Comparison of ENCODE assay signal across 34 mouse cellular contexts in the genomic region with DNA sequence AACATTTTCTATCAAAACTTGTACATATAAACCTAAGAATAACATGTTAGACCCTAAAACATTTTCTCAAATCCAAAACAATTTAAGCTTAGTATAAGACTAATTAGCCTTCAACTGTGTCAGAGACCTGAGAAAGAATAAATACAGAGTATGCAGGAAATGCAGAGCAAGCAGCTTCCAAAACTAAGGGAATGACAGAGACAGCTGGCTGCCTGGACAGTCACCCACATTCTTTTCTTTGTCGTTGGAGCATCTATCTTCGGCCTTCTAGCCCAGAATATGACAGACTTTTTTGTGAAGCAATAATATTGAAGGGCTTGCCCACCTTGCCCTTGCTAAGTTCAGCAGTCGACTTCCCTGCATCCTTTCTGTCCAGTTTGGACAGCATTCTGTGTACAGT. TPM values are rescaled to one million over a fixed set of nuclear protein-coding genes. Genes with fewer than 3 reads are reported as not detected.
"Had no signal": no experiment of that assay in that cellular context is flagged by ENCODE, and none has a peak within 500 bp of the region (broad histone marks: within the 10 kb centered on the region; RNA-seq: fewer than 3 reads in every experiment).

No protein-coding gene starts in this region.

- H3K4me1 ChIP-seq: limb, embryonic 10.5 days; limb, embryonic 12.5 days; limb, embryonic 13.5 days; limb, embryonic 15.5 days; liver, embryonic 12.5 days; liver, embryonic 13.5 days; liver, embryonic 15.5 days; lung, embryonic 15.5 days; midbrain, embryonic 10.5 days; midbrain, embryonic 12.5 days; neural tube, embryonic 12.5 days had no signal

- H3K4me2 ChIP-seq: limb, embryonic 12.5 days; limb, embryonic 13.5 days; limb, embryonic 15.5 days; liver, embryonic 11.5 days; liver, embryonic 12.5 days; liver, embryonic 13.5 days; liver, embryonic 15.5 days; lung, embryonic 14.5 days; lung, embryonic 15.5 days; midbrain, embryonic 12.5 days; midbrain, embryonic 15.5 days; neural tube, embryonic 12.5 days had no signal

- H3K9ac ChIP-seq: limb, embryonic 12.5 days; limb, embryonic 13.5 days; limb, embryonic 15.5 days; liver, embryonic 12.5 days; liver, embryonic 13.5 days; liver, embryonic 14.5 days; liver, embryonic 15.5 days; liver, postnatal 0 days; lung, embryonic 14.5 days; lung, embryonic 15.5 days; midbrain, embryonic 12.5 days; midbrain, embryonic 15.5 days; neural tube, embryonic 12.5 days had no signal

- H3K4me3 ChIP-seq: left cerebral cortex, adult 2 months; limb, embryonic 10.5 days; limb, embryonic 12.5 days; limb, embryonic 13.5 days; limb, embryonic 15.5 days; liver, embryonic 12.5 days; liver, embryonic 13.5 days; liver, embryonic 15.5 days; lung, embryonic 15.5 days; megakaryocyte, embryonic 14.5 days; midbrain, embryonic 10.5 days; midbrain, embryonic 12.5 days; midbrain, embryonic 15.5 days; neural tube, embryonic 12.5 days had no signal

- H3K27me3 ChIP-seq: limb, embryonic 12.5 days; limb, embryonic 13.5 days; limb, embryonic 15.5 days; liver, embryonic 12.5 days; liver, embryonic 13.5 days; liver, embryonic 15.5 days; lung, embryonic 15.5 days; megakaryocyte, embryonic 14.5 days; midbrain, embryonic 12.5 days; midbrain, embryonic 15.5 days; neural tube, embryonic 12.5 days had no signal

- H3K9me3 ChIP-seq: limb, embryonic 10.5 days; limb, embryonic 12.5 days; limb, embryonic 13.5 days; limb, embryonic 15.5 days; liver, embryonic 12.5 days; liver, embryonic 13.5 days; liver, embryonic 15.5 days; lung, embryonic 15.5 days; megakaryocyte, embryonic 14.5 days; midbrain, embryonic 10.5 days; midbrain, embryonic 12.5 days; midbrain, embryonic 15.5 days; neural tube, embryonic 12.5 days had no signal

- ATAC-seq: liver, embryonic 12.5 days; liver, postnatal 0 days; lung, postnatal 0 days; midbrain, embryonic 15.5 days; midbrain, embryonic 16.5 days had no signal

- H3K27ac ChIP-seq: left cerebral cortex, adult 2 months; limb, embryonic 10.5 days; limb, embryonic 12.5 days; limb, embryonic 13.5 days; limb, embryonic 15.5 days; liver, embryonic 12.5 days; liver, embryonic 13.5 days; liver, embryonic 14.5 days; liver, embryonic 15.5 days; lung, embryonic 15.5 days; macrophage; midbrain, embryonic 10.5 days; midbrain, embryonic 12.5 days; midbrain, embryonic 15.5 days; neural tube, embryonic 12.5 days had no signal

- DNase-seq: left cerebral cortex, postnatal 4 days; liver; liver, embryonic 13.5 days; liver, postnatal 0 days; lung, adult 18-20 months; lung, adult 2 months; lung, embryonic 14.5 days; lung, postnatal 10 days; lung, postnatal 14 days; lung, postnatal 36 days; lung, postnatal 4 days; midbrain, embryonic 14.5 days had no signal

RNA-seq across cellular contexts. Expression of gene Col8a2, which starts 17.3 kb away (rescaled TPM):
- total RNA-seq: megakaryocyte progenitor cell, adult 5-6 weeks; megakaryocyte, adult 5-6 weeks; megakaryocyte-erythroid progenitor cell, adult 5-6 weeks had no signal
- polyA plus RNA-seq: macrophage had no signal

RNA-seq across cellular contexts. Expression of gene Tekt2, which starts 56.2 kb away (rescaled TPM):
- total RNA-seq: megakaryocyte progenitor cell, adult 5-6 weeks; megakaryocyte-erythroid progenitor cell, adult 5-6 weeks; monocyte, adult 5-6 weeks had no signal
